Mouse (Mus musculus) CH12.LX (cell line): ENCODE results near the gene Ccdc86.

Experiments
- CHD1 ChIP-seq: IDR thresholded peaks from 2 replicates; pipeline ENCODE4 v1.6.1; 2012; ENCODE audit warnings: low read depth, low read length, improper control_type of control experiment, inconsistent platforms
- CTCF ChIP-seq, 2 experiments: IDR thresholded peaks in 1 of 2; conservative IDR thresholded peaks in 1 of 2; 2 replicates each; pipeline ENCODE4 v1.5.1; 2011 to 2012; ENCODE audit warnings: low read depth in 2 of 2, low read length in 2 of 2, improper control_type of control experiment in 1 of 2, inconsistent platforms in 1 of 2, mild to moderate bottlenecking in 1 of 2, moderate library complexity in 1 of 2
- EP300 ChIP-seq: IDR thresholded peaks from 2 replicates; pipeline ENCODE4 v1.6.1; 2011; ENCODE audit warnings: low read length, improper control_type of control experiment
- ETS1 ChIP-seq: conservative IDR thresholded peaks from 2 replicates; pipeline ENCODE4 v1.6.1; 2012; ENCODE audit warnings: low read depth, mild to moderate bottlenecking, inconsistent platforms, low read length, improper control_type of control experiment, moderate library complexity
- HCFC1 ChIP-seq: IDR thresholded peaks from 2 replicates; pipeline ENCODE4 v1.6.1; 2012; ENCODE audit warnings: low read depth, mild to moderate bottlenecking, inconsistent platforms, low read length, improper control_type of control experiment
- MAX ChIP-seq: IDR thresholded peaks from 2 replicates; pipeline ENCODE4 v1.6.1; 2011; ENCODE audit warnings: low read length, improper control_type of control experiment
- MYC ChIP-seq: IDR thresholded peaks from 2 replicates; pipeline ENCODE4 v1.6.1; 2011; ENCODE audit warnings: low read depth, mild to moderate bottlenecking, improper control_type of control experiment, low read length
- NELFE ChIP-seq: IDR thresholded peaks from 2 replicates; pipeline ENCODE4 v1.6.1; 2011; ENCODE audit warnings: low read depth, low read length, improper control_type of control experiment
- POLR2A ChIP-seq: IDR thresholded peaks from 2 replicates; pipeline ENCODE4 v1.6.1; 2011; ENCODE audit warnings: low read depth, mild to moderate bottlenecking, improper control_type of control experiment, low read length
- RCOR1 ChIP-seq: conservative IDR thresholded peaks from 2 replicates; pipeline ENCODE4 v1.6.1; 2012; ENCODE audit warnings: low read depth, mild to moderate bottlenecking, inconsistent platforms, low read length, improper control_type of control experiment
- TCF12 ChIP-seq: IDR thresholded peaks from 2 replicates; pipeline ENCODE4 v1.6.1; 2014; ENCODE audit warnings: low read depth, mild to moderate bottlenecking, inconsistent platforms, low read length, improper control_type of control experiment
- USF2 ChIP-seq: conservative IDR thresholded peaks from 2 replicates; pipeline ENCODE4 v1.6.1; 2011; ENCODE audit warnings: low read depth, low read length, improper control_type of control experiment

GRCm38 (mm10) chr19:10993150-10993549 is 44.1 kb upstream of the Ccdc86 start, which contains the start of gene Ms4a15:
- TF ChIP-seq EP300 (no peak), POLR2A (no peak), NELFE (no peak), RCOR1 (no peak), MAX (no peak), TCF12 (no peak), USF2 (no peak), HCFC1 (no peak), CHD1 (no peak), CTCF (conservative IDR thresholded peaks at IDR 0.05 in 1 of 2, IDR thresholded peaks at IDR 0.05 in 1 of 2; ENCODE audit: low read depth in 2 of 2, low read length in 2 of 2) (no peak), ETS1 (no peak), MYC (no peak)
